Mouse (Mus musculus) megakaryocyte, embryonic 14.5 days (primary cell): ENCODE measurements around the gene Agpat2.

Source experiments
- FLI1 ChIP-seq: IDR thresholded peaks from 2 replicates; pipeline ENCODE4 v1.6.1; 2012; ENCODE audit warnings: low read length, inconsistent platforms, mixed read lengths
- GATA1 ChIP-seq: IDR thresholded peaks from 3 replicates; pipeline ENCODE4 v1.6.1; 2012; ENCODE audit warnings: mixed read lengths, low read length, inconsistent platforms, borderline replicate concordance

DNA sequence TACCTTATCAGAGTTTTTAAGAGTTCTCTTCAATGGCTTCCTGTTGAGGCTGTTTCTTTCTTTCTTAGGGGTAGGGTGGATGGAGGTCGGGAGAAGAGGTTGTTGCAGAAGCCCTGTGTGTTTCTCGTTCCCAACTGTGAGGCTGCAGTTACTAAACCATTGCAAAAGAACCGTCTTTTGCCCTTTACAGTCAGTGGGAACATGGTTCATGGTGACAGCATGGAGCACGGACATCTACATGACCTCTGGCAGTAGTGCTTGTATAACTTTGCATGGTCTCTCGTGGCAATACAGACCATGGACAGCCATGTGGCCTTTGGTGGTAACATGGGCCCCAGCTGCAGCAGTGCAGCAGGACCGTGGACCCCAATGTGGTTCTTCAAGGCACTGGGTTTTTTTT lies 13.1 kb upstream of the Agpat2 start:
- TF ChIP-seq GATA1 (no peak), FLI1 (no peak)
